Mouse (Mus musculus) heart, postnatal 14 days (tissue): ENCODE data around the gene Arl4a. TPM values are rescaled to one million over a fixed set of nuclear protein-coding genes. Genes with fewer than 3 reads are reported as not detected.

Source experiments
- DNase-seq, 2 experiments: peaks; one replicate each; pipeline ENCODE4 v3.0.0; 2021 to 2022
- intact Hi-C: fragments of 180-260 bp; cut with DNase I; formaldehyde crosslinking; loops from one replicate; pipeline ENCODE4 v1.15.1; 2025
- total RNA-seq, 2 experiments: library from RNA; stranded (reverse); gene quantifications; 2 replicates each; pipeline ENCODE4 v1.2.3; 2021

The Arl4a gene
- total RNA-seq, 2 experiments from 2014 or later: 23.6 to 27.4 TPM

- intact Hi-C loops: no loop called here
- no peak for DNase-seq
Measured at GRCm38 (mm10) chr12:39975829-39976340, 61.9 kb downstream of the Arl4a start.

DNA sequence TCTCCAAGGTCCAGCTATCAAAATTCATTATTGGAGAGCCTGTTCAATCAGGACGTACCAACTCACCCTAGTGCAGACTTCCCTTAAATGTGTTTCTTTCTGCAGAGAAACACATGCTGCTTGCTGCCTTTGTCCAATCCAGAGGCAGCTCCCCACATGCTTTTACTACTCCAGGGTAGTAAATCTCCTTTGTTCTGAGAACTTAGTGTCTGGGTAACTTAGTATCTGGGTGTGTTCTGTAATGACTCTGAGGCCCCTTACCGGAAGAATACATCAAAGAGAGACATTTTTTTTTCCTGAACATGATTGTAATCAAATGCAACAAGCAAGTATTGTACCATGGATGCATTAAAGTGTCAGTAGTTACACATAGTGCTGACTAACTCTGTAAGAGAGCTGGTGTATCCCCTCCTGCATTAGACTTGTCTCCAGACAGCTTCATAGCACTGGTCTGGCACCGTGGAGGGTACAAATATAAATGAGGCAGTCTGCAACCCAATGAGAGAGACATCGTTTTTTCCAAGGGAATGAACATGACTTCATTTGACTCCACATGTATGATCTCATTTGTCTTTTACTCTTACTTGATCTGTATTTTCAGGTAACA is 62.7 kb downstream of the Arl4a start:
- DNase-seq: no peak
- intact Hi-C loops: no loop called here

- no peak for DNase-seq
- intact Hi-C loops: no loop called here
Measured at GRCm38 (mm10) chr12:39974273-39974672, 63.6 kb downstream of the Arl4a start.

DNA sequence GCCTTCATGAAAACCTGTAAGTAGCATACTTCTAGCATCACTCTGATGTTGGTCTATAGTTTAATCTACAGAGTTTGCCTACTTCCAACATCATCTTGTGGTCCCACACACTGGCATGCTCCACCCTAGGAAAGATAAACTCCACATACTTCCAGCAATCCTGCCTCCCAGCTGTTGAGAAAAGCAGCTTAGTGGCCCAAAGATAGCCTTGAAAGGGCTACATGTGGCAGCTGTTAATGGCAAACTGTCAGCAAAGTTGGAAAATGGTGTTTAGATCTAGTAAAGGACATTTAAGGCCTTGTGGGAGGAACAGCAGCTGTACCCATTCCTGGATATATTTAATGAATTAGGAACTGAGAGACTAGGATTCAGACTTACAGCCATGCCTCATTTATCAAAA is 68.3 kb downstream of the Arl4a start:
- intact Hi-C loops: no loop called here
- DNase-seq: no peak

DNA sequence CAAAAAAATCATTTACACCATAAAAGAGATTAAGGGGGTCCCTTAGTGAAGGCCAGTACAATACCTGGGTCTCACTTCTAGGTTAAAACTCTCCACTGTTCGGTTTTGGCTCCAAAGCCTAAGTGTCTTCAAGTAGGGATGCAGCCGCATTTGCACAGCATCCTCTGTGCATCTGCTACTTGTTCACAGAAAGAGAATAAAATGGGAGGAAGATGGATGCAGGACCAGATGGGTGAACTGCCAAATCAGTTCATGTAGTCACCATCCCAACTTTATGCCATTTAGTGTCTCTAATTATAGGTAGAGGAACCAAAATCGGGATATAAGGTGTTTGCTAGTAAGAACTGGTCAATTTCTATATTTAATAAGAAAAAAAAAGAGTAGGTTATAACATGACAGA is 69.7 kb downstream of the Arl4a start:
- intact Hi-C loops: no loop called here
- no peak for DNase-seq

- intact Hi-C loops: loop anchor here (5.0 to 10.0 kb wide), 2 partner anchors 53 to 76 kb away; partner anchors contain the start of gene Arl4a
- DNase-seq: no peak
Measured at GRCm38 (mm10) chr12:39959166-39959565, 78.7 kb downstream of the Arl4a start.

DNA sequence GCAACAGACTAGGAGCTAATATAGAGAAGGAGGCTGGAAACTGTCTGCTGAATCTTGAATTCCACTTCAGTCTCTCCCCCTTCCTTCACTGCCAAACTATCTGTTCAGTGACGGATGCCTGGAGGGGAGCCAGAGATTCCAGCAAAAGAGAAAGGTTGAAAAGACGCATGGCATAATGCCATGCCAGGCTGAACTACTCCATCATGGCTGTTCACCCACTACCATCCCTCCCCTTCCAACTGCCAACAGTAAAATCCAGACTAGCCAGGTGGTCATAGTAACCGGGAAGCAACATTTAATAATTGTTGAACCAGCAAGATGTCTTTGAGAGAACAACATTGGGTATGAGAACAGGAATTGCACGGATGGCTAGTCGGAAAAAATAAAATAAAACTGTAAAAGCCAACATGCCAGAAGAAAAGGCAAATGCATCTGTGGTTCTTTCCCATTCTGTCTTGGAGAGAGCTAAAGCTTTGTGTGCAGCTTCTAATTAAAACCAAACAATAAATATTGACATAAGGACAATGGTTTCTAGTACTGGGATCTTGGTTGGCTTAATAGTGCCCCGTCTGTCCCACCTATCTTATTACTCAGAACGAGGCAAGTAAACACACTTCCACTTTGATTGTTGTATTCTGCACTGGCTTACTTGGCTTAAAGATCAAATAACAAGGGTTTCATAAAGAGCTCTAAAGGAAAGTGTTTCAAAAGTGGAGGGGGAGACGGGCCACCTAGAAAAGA is 79.7 kb downstream of the Arl4a start:
- intact Hi-C loops: loop anchor here (5.0 to 10.0 kb wide), 2 partner anchors 54 to 77 kb away; partner anchors contain the start of gene Arl4a
- DNase-seq: peak; percentile 11 to 62

- peak; percentile 17 to 67 for DNase-seq
- intact Hi-C loops: loop anchor here (5.0 to 10.0 kb wide), 2 partner anchors 56 to 78 kb away; partner anchors contain the start of gene Arl4a
Measured at GRCm38 (mm10) chr12:39956396-39956795, 81.4 kb downstream of the Arl4a start.

Other genes with a start within 250 kb of the Arl4a start
- 1 to 10 TPM in 1 of 2 experiments, under 1 TPM in 1; 0.84 to 1.1 TPM for gene Scin, start 96.2 kb upstream of the Arl4a start, total RNA-seq
- 10 to 100 TPM; 21.6 to 24.4 TPM for gene Lsmem1, start 161.5 kb upstream of the Arl4a start, total RNA-seq
- 100 to 1,000 TPM in 1 of 2 experiments, 10 to 100 TPM in 1; 99.6 to 111 TPM for gene Ifrd1, start 210.5 kb upstream of the Arl4a start, total RNA-seq